Mouse (Mus musculus) cortical plate, adult 2 months (tissue): ENCODE results near the gene Iglon5.

Experiments used
- CTCF ChIP-seq: fragments of 200-500 bp; IDR thresholded peaks from 2 replicates; pipeline ENCODE4 v1.5.1; 2011; ENCODE audit warnings: mild to moderate bottlenecking, control low read depth, low read length; ENCODE audit not compliant: insufficient read depth; ENCODE audit errors: extremely low read depth
- POLR2A ChIP-seq: fragments of 200-500 bp; IDR thresholded peaks from 2 replicates; pipeline ENCODE4 v1.6.1; 2011; ENCODE audit warnings: mild to moderate bottlenecking, low read length, control low read depth; ENCODE audit not compliant: insufficient read depth; ENCODE audit errors: extremely low read depth

- no peak for TF ChIP-seq CTCF
- no peak for TF ChIP-seq POLR2A
These were observed 25.9 kb downstream of the Iglon5 start for GRCm38 (mm10) chr7:43463976-43464375.
